Mouse (Mus musculus) cortical plate, adult 2 months (tissue): ENCODE measurements around the gene Ghdc.

Experiments
- CTCF ChIP-seq: fragments of 200-500 bp; IDR thresholded peaks from 2 replicates; pipeline ENCODE4 v1.5.1; 2011; ENCODE audit warnings: mild to moderate bottlenecking, control low read depth, low read length; ENCODE audit not compliant: insufficient read depth; ENCODE audit errors: extremely low read depth
- POLR2A ChIP-seq: fragments of 200-500 bp; IDR thresholded peaks from 2 replicates; pipeline ENCODE4 v1.6.1; 2011; ENCODE audit warnings: mild to moderate bottlenecking, low read length, control low read depth; ENCODE audit not compliant: insufficient read depth; ENCODE audit errors: extremely low read depth

DNA sequence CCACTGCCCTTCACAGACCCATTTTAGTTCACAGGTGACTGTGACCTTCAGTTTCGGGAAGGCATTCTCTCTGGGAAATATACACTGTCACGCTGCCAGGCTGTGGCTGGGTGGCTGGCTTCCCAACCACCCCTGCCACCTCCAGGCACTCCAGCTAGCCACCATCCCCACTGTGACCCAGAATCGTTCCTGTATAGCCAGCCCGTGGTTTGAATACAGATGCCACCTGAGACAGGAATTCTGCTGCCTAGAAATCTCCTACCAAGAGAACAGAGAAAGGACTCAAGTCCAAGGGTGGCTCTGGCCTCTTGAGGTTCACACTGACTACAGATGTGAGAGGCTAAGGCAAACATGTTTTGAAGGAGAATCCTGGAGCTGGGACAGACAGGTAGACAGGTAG lies 51.9 kb downstream of the Ghdc start:
- TF ChIP-seq POLR2A, result no peak
- no peak for TF ChIP-seq CTCF
